ENCODE assay signal across 8 mouse cellular contexts in the genomic region with DNA sequence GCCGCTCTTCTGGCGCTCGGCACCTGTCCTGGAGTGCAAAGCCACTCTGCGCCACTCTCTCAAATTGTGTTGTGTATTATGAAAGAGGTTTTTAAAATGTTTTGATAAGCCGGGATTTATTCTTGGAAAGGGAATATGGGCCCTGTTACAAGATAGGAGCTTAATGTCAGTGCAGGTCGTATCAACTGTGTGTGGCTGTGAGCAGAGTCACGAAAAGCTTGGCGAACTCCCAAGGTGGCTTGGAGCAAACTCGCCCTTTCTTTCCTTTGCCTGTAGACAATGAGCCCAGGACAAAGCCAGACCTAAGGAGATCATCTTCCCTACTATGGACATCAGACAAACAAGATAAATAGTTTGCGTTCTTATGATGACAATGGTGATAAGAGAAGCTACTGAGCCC.
A peak's percentile ranks its signal among the peaks of the same experiment; 100 is the strongest.
DNase-seq lines count a peak whose midpoint lies in the region; ATAC-seq and TF ChIP-seq lines count a peak whose summit lies in the region.
"Had no signal": no experiment of that assay in that cellular context is flagged by ENCODE, and none has a peak within 500 bp of the region (broad histone marks: within the 10 kb centered on the region; RNA-seq: fewer than 3 reads in every experiment).

No protein-coding gene starts in this region.

- H3K4me2 ChIP-seq in midbrain, embryonic 12.5 days (replicated peaks): no peak overlapping the region
- no peak overlapping the region for H3K4me2 ChIP-seq in midbrain, embryonic 14.5 days (ENCODE audit: low read length)
- no peak overlapping the region for H3K4me2 ChIP-seq in embryonic facial prominence, embryonic 15.5 days (replicated peaks)
- H3K4me2 ChIP-seq in intestine, embryonic 16.5 days (ENCODE audit: low read depth, low read length): no peak overlapping the region
- H3K4me2 ChIP-seq in stomach, postnatal 0 days (replicated peaks; ENCODE audit: low read depth): peak overlapping the region; percentile 30
- H3K4me2 ChIP-seq: liver, embryonic 13.5 days had no signal

- no peak overlapping the region for H3K4me3 ChIP-seq in midbrain, embryonic 12.5 days
- no peak overlapping the region for H3K4me3 ChIP-seq in midbrain, embryonic 14.5 days (replicated peaks; ENCODE audit: low read depth, low read length)
- H3K4me3 ChIP-seq in embryonic facial prominence, embryonic 15.5 days (replicated peaks): no peak overlapping the region
- no peak overlapping the region for H3K4me3 ChIP-seq in intestine, embryonic 16.5 days (ENCODE audit: low read length)
- H3K4me3 ChIP-seq in stomach, postnatal 0 days (ENCODE audit: low read depth, low read length): no peak overlapping the region
- H3K4me3 ChIP-seq: liver, embryonic 13.5 days had no signal

- no peaks in the 10 kb centered on the region for H3K36me3 ChIP-seq in midbrain, embryonic 12.5 days
- no peaks in the 10 kb centered on the region for H3K36me3 ChIP-seq in midbrain, embryonic 14.5 days (ENCODE audit: control insufficient read depth, insufficient read depth, low read length)
- H3K36me3 ChIP-seq in embryonic facial prominence, embryonic 15.5 days: no peaks in the 10 kb centered on the region
- no peaks in the 10 kb centered on the region for H3K36me3 ChIP-seq in intestine, embryonic 16.5 days (ENCODE audit: control insufficient read depth, insufficient read depth, low read length)
- no peaks in the 10 kb centered on the region for H3K36me3 ChIP-seq in stomach, postnatal 0 days (ENCODE audit: control insufficient read depth, insufficient read depth, low read length)
- H3K36me3 ChIP-seq: liver, embryonic 13.5 days had no signal

- H3K9ac ChIP-seq in midbrain, embryonic 12.5 days (replicated peaks): no peak overlapping the region
- no peak overlapping the region for H3K9ac ChIP-seq in midbrain, embryonic 14.5 days (replicated peaks; ENCODE audit: low read length)
- no peak overlapping the region for H3K9ac ChIP-seq in embryonic facial prominence, embryonic 15.5 days
- H3K9ac ChIP-seq in intestine, embryonic 16.5 days (ENCODE audit: low read depth, low read length): no peak overlapping the region
- H3K9ac ChIP-seq in stomach, postnatal 0 days (ENCODE audit: low read length): peak overlapping the region; percentile 2; the same call in 1 of the 2 replicates
- H3K9ac ChIP-seq: liver, embryonic 13.5 days had no signal

- 0 out of 2 replicates have a peak overlapping the region, but pooled peaks have one; percentile 20 for H3K27ac ChIP-seq in midbrain, embryonic 12.5 days (replicated peaks)
- no peak overlapping the region for H3K27ac ChIP-seq in midbrain, embryonic 14.5 days (replicated peaks; ENCODE audit: low read depth, low read length)
- H3K27ac ChIP-seq in embryonic facial prominence, embryonic 15.5 days (replicated peaks): peak overlapping the region; percentile 80; the same call in 1 of the 2 replicates
- H3K27ac ChIP-seq in intestine, embryonic 16.5 days (ENCODE audit: low read length): peak overlapping the region; percentile 78; the same call in 1 of the 2 replicates
- peak overlapping the region; percentile 90 for H3K27ac ChIP-seq in stomach, postnatal 0 days (replicated peaks)
- H3K27ac ChIP-seq: liver, embryonic 13.5 days had no signal

- H3K27me3 ChIP-seq in midbrain, embryonic 12.5 days: no peaks in the 10 kb centered on the region
- no peaks in the 10 kb centered on the region for H3K27me3 ChIP-seq in midbrain, embryonic 14.5 days (ENCODE audit: control insufficient read depth, insufficient read depth, low read length)
- H3K27me3 ChIP-seq in embryonic facial prominence, embryonic 15.5 days: no peaks in the 10 kb centered on the region
- H3K27me3 ChIP-seq in intestine, embryonic 16.5 days (replicated peaks; ENCODE audit: control insufficient read depth, insufficient read depth, low read length): no peaks in the 10 kb centered on the region
- H3K27me3 ChIP-seq in stomach, postnatal 0 days (ENCODE audit: control insufficient read depth, insufficient read depth, low read length): no peaks in the 10 kb centered on the region

- H3K4me1 ChIP-seq in midbrain, embryonic 12.5 days: peaks cover 13% of the 10 kb centered on the region
- H3K4me1 ChIP-seq in midbrain, embryonic 14.5 days (ENCODE audit: control insufficient read depth, insufficient read depth, low read length): peaks cover 4% of the 10 kb centered on the region; the same call in 1 of the 2 replicates
- peaks cover 26% of the 10 kb centered on the region for H3K4me1 ChIP-seq in embryonic facial prominence, embryonic 15.5 days
- H3K4me1 ChIP-seq in intestine, embryonic 16.5 days (ENCODE audit: control insufficient read depth, insufficient read depth, low read length): peaks cover 16% of the 10 kb centered on the region
- H3K4me1 ChIP-seq in stomach, postnatal 0 days (replicated peaks; ENCODE audit: control insufficient read depth, insufficient read depth): 0 out of 2 replicates have a peak, but pooled peaks cover 8% of the 10 kb centered on the region

- no peak for TF ChIP-seq EP300 in stomach, postnatal 0 days (optimal IDR thresholded peaks at IDR 0.05)

- no peak for DNase-seq in midbrain, embryonic 14.5 days
- peak; percentile 30 for DNase-seq in stomach, postnatal 0 days (ENCODE audit: low spot score)
- DNase-seq in right cerebral cortex, postnatal 14 days: no peak
- DNase-seq in yolk sac, embryonic 10.5 days (ENCODE audit: low spot score): no peak
- DNase-seq: liver, embryonic 13.5 days had no signal

- no peak for TF ChIP-seq CTCF in stomach, postnatal 0 days (IDR thresholded peaks at IDR 0.05; ENCODE audit: low read depth)

- no peaks in the 10 kb centered on the region for H3K9me3 ChIP-seq in midbrain, embryonic 12.5 days
- H3K9me3 ChIP-seq in midbrain, embryonic 14.5 days (ENCODE audit: control insufficient read depth, low read length): no peaks in the 10 kb centered on the region
- no peaks in the 10 kb centered on the region for H3K9me3 ChIP-seq in embryonic facial prominence, embryonic 15.5 days (replicated peaks)
- no peaks in the 10 kb centered on the region for H3K9me3 ChIP-seq in intestine, embryonic 16.5 days (ENCODE audit: control insufficient read depth, low read length)
- H3K9me3 ChIP-seq in stomach, postnatal 0 days (ENCODE audit: control insufficient read depth, low read length): no peaks in the 10 kb centered on the region
- H3K9me3 ChIP-seq: liver, embryonic 13.5 days had no signal

- WGBS in midbrain, embryonic 12.5 days: 80% methylated on average over 10 of the region's 10 CpGs
- 70% methylated on average over 10 of the region's 10 CpGs for WGBS in midbrain, embryonic 14.5 days
- 60% methylated on average over 10 of the region's 10 CpGs for WGBS in embryonic facial prominence, embryonic 15.5 days
- WGBS in intestine, embryonic 16.5 days: 55% methylated on average over 10 of the region's 10 CpGs
- WGBS in stomach, postnatal 0 days: 21% methylated on average over 10 of the region's 10 CpGs

- no peak for ATAC-seq in midbrain, embryonic 12.5 days (ENCODE audit: low FRiP score, low read depth)
- no peak for ATAC-seq in midbrain, embryonic 14.5 days (ENCODE audit: low FRiP score, low TSS enrichment)
- no peak for ATAC-seq in embryonic facial prominence, embryonic 15.5 days (ENCODE audit: insufficient number of reproducible peaks, low FRiP score, low TSS enrichment, low read depth)
- ATAC-seq in intestine, embryonic 16.5 days: no peak
- no peak for ATAC-seq in stomach, postnatal 0 days (ENCODE audit: low FRiP score, low TSS enrichment)
